Mouse (Mus musculus): ENCODE measurements at regions not wholly inside any gene's neighbourhood (a gene's known extent, or its start where the extent isn't known, plus 50 kb on each side); places are given as distances from the start of the nearest gene placed in this dataset.

- TF ChIP-seq POLR2A (IDR thresholded peaks at IDR 0.05; ENCODE audit: borderline replicate concordance, extremely low read depth, insufficient read depth, insufficient read length, poor library complexity, severe bottlenecking) (no peak), CTCF (IDR thresholded peaks at IDR 0.05; ENCODE audit: borderline replicate concordance, extremely low read depth, insufficient read depth, insufficient read length) (no peak)
Measured at GRCm38 (mm10) chr10:120726369-120726768, 172.5 kb downstream of the Msrb3 start.
